Mouse (Mus musculus) small intestine, adult 2 months (tissue): Measurements from ENCODE around the gene Senp7. TPM values are rescaled to one million over a fixed set of nuclear protein-coding genes. Genes with fewer than 3 reads are reported as not detected.
"Not testable (repeated sequence)": the region's sequence is repeated elsewhere in the genome, so short reads cannot be mapped to it uniquely, and the experiment has no call there.

Experiments
- H3K27ac ChIP-seq: fragments of 200-500 bp; 2 replicates; pipeline ENCODE4 v1.5.1; 2012; ENCODE audit warnings: low read depth, low read length, control low read depth, inconsistent platforms; ENCODE audit not compliant: insufficient read depth
- H3K27me3 ChIP-seq: fragments of 200-500 bp; 2 replicates; pipeline ENCODE4 v1.6.1; 2012; ENCODE audit warnings: mild to moderate bottlenecking, moderate library complexity, low read length, inconsistent platforms; ENCODE audit not compliant: control insufficient read depth, insufficient read depth
- H3K36me3 ChIP-seq: fragments of 200-500 bp; 2 replicates; pipeline ENCODE4 v1.6.1; 2012; ENCODE audit warnings: mild to moderate bottlenecking, low read length, control low read depth, inconsistent platforms; ENCODE audit not compliant: control insufficient read depth, insufficient read depth
- H3K4me1 ChIP-seq: fragments of 200-500 bp; 2 replicates; pipeline ENCODE4 v1.6.1; 2012; ENCODE audit warnings: low read length, inconsistent platforms, mixed read lengths; ENCODE audit not compliant: control insufficient read depth, insufficient read depth, insufficient read length
- H3K4me3 ChIP-seq: fragments of 200-500 bp; 2 replicates; pipeline ENCODE4 v1.5.1; 2012; ENCODE audit warnings: low read depth, mild to moderate bottlenecking, control low read depth, inconsistent platforms, low read length, moderate library complexity
- CTCF ChIP-seq: fragments of 200-500 bp; IDR thresholded peaks from 2 replicates; pipeline ENCODE4 v1.5.1; 2012; ENCODE audit warnings: low read depth, mild to moderate bottlenecking, control low read depth, inconsistent platforms, low read length, moderate library complexity, mixed read lengths; ENCODE audit not compliant: insufficient replicate concordance, insufficient read length; ENCODE audit errors: extremely low read depth
- POLR2A ChIP-seq: fragments of 200-500 bp; IDR thresholded peaks from 2 replicates; pipeline ENCODE4 v1.6.1; 2012; ENCODE audit warnings: low read depth, mild to moderate bottlenecking, control low read depth, inconsistent platforms, low read length, moderate library complexity
- WGBS: fragments of 180-500 bp; shearing (Covaris S2); methylation state at CpG from one replicate; pipeline ENCODE4 v1.1.7; 2018; 5-methylcytosine and 5-hydroxymethylcytosine counted together
- polyA plus RNA-seq: library from polyadenylated mRNA; depleted of rRNA; stranded (reverse); fragments of >200 nt; gene quantifications from 2 replicates; pipeline ENCODE4 v1.2.3, GENCODE M21; 2012

Gene Senp7
- polyA plus RNA-seq, 1 experiment: 0.72 TPM

- no peak overlapping the region for H3K27ac ChIP-seq
- no peak for TF ChIP-seq POLR2A
- TF ChIP-seq CTCF: no peak
- no peaks in the 10 kb centered on the region for H3K27me3 ChIP-seq
- 87% methylated on average over 6 of the region's 6 CpGs for WGBS
- no peaks in the 10 kb centered on the region for H3K4me1 ChIP-seq
- no peak overlapping the region for H3K4me3 ChIP-seq
- H3K36me3 ChIP-seq: no peaks in the 10 kb centered on the region
Measured at GRCm38 (mm10) chr16:56068523-56069070, 20.5 kb downstream of the Senp7 start.

GRCm38 (mm10) chr16:56071317-56072232 is 23.4 kb downstream of the Senp7 start:
- no peak overlapping the region for H3K27ac ChIP-seq
- no peak overlapping the region for H3K4me3 ChIP-seq
- TF ChIP-seq CTCF: no peak
- TF ChIP-seq POLR2A: no peak

GRCm38 (mm10) chr16:56072533-56072932 is 24.4 kb downstream of the Senp7 start:
- Histone ChIP-seq H3K36me3 (no peaks in the 10 kb centered on the region), H3K27ac (no peak overlapping the region), H3K27me3 (no peaks in the 10 kb centered on the region), H3K4me3 (no peak overlapping the region), H3K4me1 (no peaks in the 10 kb centered on the region; the same call in 1 of the 2 replicates)
- TF ChIP-seq CTCF (no peak), POLR2A (no peak)
- 88% methylated on average over 6 of the region's 6 CpGs for WGBS

More at GRCm38 (mm10) chr16:56071317-56072232, 23.4 kb downstream of the Senp7 start:
- Histone ChIP-seq H3K4me1 (no peaks in the 10 kb centered on the region; the same call in 1 of the 2 replicates), H3K27me3 (no peaks in the 10 kb centered on the region), H3K36me3 (no peaks in the 10 kb centered on the region)
- WGBS: 17% methylated on average over 5 of the region's 5 CpGs

- H3K27ac ChIP-seq, H3K4me1 ChIP-seq, H3K27me3 ChIP-seq, H3K36me3 ChIP-seq, H3K4me3 ChIP-seq: not testable (repeated sequence)
- WGBS: 93% methylated on average over 6 of the region's 6 CpGs
Measured at GRCm38 (mm10) chr16:56073150-56073549, 25.0 kb downstream of the Senp7 start.

GRCm38 (mm10) chr16:56074122-56074521 is 26.0 kb downstream of the Senp7 start:
- H3K36me3 ChIP-seq: no peaks in the 10 kb centered on the region
- TF ChIP-seq CTCF: no peak
- TF ChIP-seq POLR2A: no peak
- whole genome bisulfite sequencing: 88% methylated on average over 1 of the region's 1 CpGs
- no peak overlapping the region for H3K27ac ChIP-seq
- no peaks in the 10 kb centered on the region for H3K27me3 ChIP-seq
- H3K4me1 ChIP-seq: no peaks in the 10 kb centered on the region; the same call in 1 of the 2 replicates
- H3K4me3 ChIP-seq: no peak overlapping the region

- TF ChIP-seq POLR2A (no peak), CTCF (no peak)
- Histone ChIP-seq H3K27me3 (no peaks in the 10 kb centered on the region), H3K4me1 (no peaks in the 10 kb centered on the region; the same call in 1 of the 2 replicates), H3K27ac (no peak overlapping the region), H3K4me3 (no peak overlapping the region), H3K36me3 (no peaks in the 10 kb centered on the region)
- 73% methylated on average over 5 of the region's 5 CpGs for WGBS
Measured at GRCm38 (mm10) chr16:56074565-56074964, 26.4 kb downstream of the Senp7 start.

GRCm38 (mm10) chr16:56075222-56076111 is 27.3 kb downstream of the Senp7 start:
- TF ChIP-seq CTCF (no peak), POLR2A (peak; percentile 44)
- WGBS: 1% methylated on average over 51 of the region's 66 CpGs
- no peaks in the 10 kb centered on the region for H3K36me3 ChIP-seq
- H3K27ac ChIP-seq: peak overlapping the region; percentile 82
- H3K27me3 ChIP-seq: no peaks in the 10 kb centered on the region
- peak overlapping the region; percentile 97 for H3K4me3 ChIP-seq
- H3K4me1 ChIP-seq: no peaks in the 10 kb centered on the region; the same call in 1 of the 2 replicates
